Mouse (Mus musculus) T-helper 2 cell (primary cell): ENCODE data around the gene Arhgef3.

Experiments
- in situ Hi-C: fragments of 300-600 bp; cut with MboI, MseI; formaldehyde crosslinking; loops from one replicate; pipeline ENCODE4 v1.15.1; 2025; ENCODE audit warnings: high pct_unique_total_duplicates

Gene Arhgef3

GRCm38 (mm10) chr14:27401717-27402278, 287.1 kb downstream of the Arhgef3 start:
- in situ Hi-C loops, result loop anchor here (25.0 kb wide), 1 partner anchor 614 kb away; no protein-coding TSS in a partner anchor

DNA sequence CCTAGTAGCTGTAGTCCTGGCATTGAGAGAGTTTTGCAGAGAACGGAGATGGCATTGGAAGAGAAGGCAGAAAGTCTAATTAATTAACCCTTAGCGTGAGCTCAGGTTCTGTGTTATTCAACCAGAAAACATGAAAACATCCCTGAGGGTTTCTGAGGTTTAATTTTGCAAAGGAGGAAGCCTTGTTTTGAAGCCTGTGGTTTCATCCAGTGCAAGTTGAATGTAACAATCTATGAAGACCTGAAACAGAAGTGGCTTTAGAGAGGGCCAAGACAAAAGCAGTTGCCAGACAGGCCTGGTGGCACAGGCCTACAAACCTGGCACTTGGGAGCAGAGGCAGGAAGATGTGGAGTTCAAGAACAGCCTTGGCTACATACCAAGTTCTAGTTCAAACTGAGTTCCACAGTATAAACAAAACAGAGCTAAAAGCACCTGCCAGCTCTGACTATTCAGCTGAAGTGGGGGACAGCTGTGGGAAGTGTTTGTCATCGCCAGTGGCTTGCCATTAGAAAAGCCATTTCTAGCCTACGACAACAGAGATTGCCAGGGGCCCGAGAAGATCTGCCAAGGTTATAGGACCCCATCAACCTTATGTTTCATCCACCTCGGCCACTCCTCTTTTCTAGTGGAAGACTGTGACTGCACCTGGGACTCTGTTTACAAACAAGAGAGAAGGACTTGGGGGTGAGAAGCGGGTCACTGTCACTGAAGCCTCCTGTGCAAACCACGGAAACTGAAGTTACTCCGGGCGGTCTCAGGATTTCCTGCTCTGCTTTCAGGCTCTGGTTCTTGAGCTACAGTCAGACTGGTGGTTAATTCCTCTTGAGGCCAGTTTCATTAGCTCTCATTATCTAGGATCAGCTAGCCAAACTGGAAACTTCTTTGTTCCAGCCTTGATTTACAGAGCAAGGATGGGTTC, 287.9 kb downstream of the Arhgef3 start:
- in situ Hi-C loops, result loop anchor here (25.0 kb wide), 1 partner anchor 615 kb away; no protein-coding TSS in a partner anchor

- in situ Hi-C loops, result loop anchor here (5.0 to 25.0 kb wide), 2 partner anchors 38 to 618 kb away; no protein-coding TSS in a partner anchor
Measured at GRCm38 (mm10) chr14:27405452-27405851, 290.8 kb downstream of the Arhgef3 start.

DNA sequence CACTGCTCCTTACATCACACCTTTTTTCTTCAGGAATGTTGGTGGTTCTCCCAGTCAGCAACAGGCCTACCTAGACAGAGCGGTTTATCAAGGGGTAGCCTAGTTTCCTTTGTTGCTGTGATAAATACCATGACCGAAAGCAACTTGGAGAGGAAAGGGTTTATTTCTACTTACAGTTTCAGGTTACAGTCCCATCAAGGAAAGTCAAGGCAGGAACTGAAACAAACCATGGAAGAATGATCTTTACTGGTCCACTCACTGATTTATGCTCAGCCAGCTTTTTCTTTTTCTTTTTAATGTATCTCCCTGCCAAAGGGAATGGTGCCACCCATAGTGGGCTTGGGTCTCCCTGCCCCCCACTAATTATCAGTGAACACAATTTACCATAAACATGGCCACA, 291.2 kb downstream of the Arhgef3 start:
- in situ Hi-C loops, result loop anchor here (5.0 to 25.0 kb wide), 2 partner anchors 39 to 619 kb away; no protein-coding TSS in a partner anchor

DNA sequence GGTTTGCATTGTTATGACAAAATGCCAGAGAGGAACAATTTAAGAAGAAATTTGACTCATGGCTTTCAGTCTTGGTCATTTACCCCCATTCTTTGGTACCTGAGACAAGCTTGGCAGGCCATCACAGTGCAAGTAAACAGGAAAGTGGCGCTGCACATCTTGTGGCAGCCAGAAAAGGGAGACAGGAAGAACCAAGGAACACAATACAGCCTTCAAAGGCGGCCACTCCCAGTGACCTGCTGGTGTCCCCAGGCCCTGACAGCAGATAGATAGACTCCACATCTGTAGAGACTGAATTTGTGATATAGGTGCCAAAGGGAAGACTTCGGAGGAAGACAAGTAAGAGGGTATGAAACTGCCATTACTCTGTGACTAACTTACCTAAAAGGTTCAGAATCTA, 293.5 kb downstream of the Arhgef3 start:
- in situ Hi-C loops, result loop anchor here (5.0 to 25.0 kb wide), 2 partner anchors 41 to 621 kb away; no protein-coding TSS in a partner anchor

GRCm38 (mm10) chr14:27409662-27410061, 295.0 kb downstream of the Arhgef3 start:
- in situ Hi-C loops, result loop anchor here (5.0 to 25.0 kb wide), 4 partner anchors 42 to 622 kb away; no protein-coding TSS in a partner anchor

DNA sequence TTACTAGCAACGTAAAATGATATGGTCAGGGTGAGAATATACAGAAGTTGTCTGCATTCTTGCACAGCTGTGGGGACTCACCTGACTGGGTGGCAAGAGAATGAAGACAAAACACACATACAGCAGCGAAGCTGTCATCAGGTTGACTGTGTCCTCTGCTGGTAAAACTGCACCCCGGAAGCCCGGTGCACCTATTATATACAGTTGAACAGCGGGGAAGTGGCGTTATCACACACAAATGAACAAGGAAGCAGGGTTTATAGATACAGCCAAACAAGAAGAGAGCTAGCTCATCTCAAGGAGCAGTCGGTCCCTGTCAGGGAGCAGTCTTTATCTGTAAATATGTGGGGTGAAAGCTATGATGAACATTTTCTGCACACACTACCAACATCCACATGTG, 296.8 kb downstream of the Arhgef3 start:
- in situ Hi-C loops, result loop anchor here (10.0 to 25.0 kb wide), 3 partner anchors 157 to 624 kb away; no protein-coding TSS in a partner anchor

GRCm38 (mm10) chr14:27412699-27413098, 298.0 kb downstream of the Arhgef3 start:
- in situ Hi-C loops, result loop anchor here (10.0 to 25.0 kb wide), 3 partner anchors 158 to 625 kb away; no protein-coding TSS in a partner anchor

- in situ Hi-C loops, result loop anchor here (10.0 to 25.0 kb wide), 3 partner anchors 159 to 627 kb away; no protein-coding TSS in a partner anchor
Measured at GRCm38 (mm10) chr14:27413961-27414360, 299.3 kb downstream of the Arhgef3 start.

DNA sequence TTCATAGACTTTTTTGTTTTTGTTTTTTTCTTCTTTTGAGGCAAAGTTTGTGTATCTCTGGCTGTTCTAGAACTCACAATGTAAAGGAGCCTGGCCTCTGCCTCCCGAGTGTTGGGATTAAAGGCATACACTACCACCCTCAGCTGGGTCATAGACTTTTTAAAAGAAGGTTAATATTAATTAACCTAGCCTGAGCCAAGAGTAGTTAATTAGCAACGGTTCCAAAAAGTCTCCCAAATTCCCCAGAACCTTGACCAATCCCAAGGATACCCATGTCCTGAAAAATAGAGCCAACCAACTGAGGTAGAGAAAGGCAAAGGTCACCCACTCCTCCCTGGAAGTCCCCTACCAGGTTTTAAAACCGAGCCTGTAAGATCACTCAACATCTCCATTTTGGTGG, 306.1 kb downstream of the Arhgef3 start:
- in situ Hi-C loops, result loop anchor here (25.0 kb wide), 1 partner anchor 634 kb away; no protein-coding TSS in a partner anchor

GRCm38 (mm10) chr14:27422301-27422700, 307.6 kb downstream of the Arhgef3 start:
- in situ Hi-C loops, result loop anchor here (25.0 kb wide), 1 partner anchor 635 kb away; no protein-coding TSS in a partner anchor

- in situ Hi-C loops, result loop anchor here (5.0 kb wide), 1 partner anchor 91 kb away; no protein-coding TSS in a partner anchor
Measured at GRCm38 (mm10) chr14:27428573-27428972, 313.9 kb downstream of the Arhgef3 start, which contains the start of gene Fam208a. Gene Fam208a, plus strand, starts transcription at chr14:27428834.

- in situ Hi-C loops, result loop anchor here (5.0 kb wide), 1 partner anchor 92 kb away; no protein-coding TSS in a partner anchor
Measured at GRCm38 (mm10) chr14:27428973-27429711, 314.4 kb downstream of the Arhgef3 start.

GRCm38 (mm10) chr14:27430280-27430679, 315.6 kb downstream of the Arhgef3 start:
- in situ Hi-C loops, result no loop called here

DNA sequence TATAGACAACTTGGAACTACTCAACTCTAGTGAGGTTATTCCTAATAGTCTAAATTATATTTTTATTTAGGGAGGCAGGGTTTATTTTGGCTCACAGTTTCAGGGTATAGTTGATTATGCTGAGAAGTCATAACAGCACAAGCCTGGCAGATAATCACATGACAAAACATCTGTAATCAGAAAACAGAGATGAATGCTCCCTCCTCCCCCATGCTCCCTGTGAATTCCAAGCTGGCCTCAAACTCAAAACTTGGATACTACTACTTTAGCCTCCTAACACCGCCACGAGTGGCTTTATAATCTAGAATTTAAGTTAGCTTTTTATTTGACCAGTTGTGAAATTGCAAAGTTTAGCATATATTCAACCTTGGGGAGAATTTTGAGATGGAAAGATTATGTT, 317.4 kb downstream of the Arhgef3 start:
- in situ Hi-C loops, result no loop called here

DNA sequence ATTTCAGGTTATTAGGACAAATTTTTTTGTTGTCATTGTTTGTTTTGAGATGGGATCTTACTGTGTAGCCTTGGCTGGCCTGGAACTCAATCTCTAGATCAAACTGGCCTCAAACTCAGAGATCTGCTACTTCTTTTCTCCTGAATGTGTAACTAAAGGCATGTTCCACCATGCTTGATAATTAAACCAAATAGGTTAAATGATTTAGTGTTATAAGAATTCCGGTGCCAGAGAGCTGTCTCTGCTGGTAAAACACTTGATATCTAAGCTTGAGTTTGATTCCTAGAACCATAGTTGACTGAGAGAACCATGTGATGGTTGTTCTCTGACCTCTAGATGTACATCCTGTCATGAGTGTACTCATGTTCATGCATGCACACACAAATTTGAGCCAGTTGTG, 321.4 kb downstream of the Arhgef3 start:
- in situ Hi-C loops, result no loop called here

DNA sequence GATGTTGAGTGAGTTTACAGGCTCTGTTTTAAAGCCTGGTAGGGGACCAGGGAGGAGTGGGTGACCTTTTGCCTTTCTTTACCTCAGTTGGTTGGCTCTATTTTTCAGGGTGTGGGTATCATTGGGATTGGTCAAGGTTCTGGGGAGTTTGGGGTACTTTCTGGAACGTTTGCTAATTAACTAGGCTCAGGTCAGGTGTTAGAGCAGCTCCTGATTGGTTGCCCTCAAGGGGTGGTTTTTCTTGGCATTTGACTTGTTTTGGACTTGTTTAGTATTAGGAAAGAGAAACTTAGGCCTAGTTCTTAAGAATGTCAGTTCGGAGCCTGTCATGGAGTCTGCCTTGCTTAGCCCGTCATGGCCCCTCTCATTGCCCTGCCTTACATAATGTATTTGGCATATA, 322.1 kb downstream of the Arhgef3 start:
- in situ Hi-C loops, result no loop called here

DNA sequence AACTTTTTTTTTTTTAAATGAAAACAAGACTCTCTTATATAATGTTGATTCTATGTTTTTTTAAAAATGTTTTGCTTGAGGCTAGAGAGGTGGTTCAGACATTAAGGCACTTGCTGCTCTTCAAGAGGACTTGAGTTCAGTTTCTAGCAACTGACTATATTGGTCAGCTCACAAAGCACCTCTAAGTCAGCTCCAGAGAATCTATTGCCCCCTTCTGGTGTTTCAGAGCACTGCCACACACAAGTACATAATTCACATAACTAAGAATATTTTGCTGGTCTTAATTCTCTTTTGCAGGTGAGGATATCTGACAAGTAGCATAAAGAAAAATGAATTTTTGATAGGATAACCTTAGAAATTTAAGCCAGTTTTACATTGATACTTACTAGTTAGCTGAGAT, 326.2 kb downstream of the Arhgef3 start:
- in situ Hi-C loops, result no loop called here

DNA sequence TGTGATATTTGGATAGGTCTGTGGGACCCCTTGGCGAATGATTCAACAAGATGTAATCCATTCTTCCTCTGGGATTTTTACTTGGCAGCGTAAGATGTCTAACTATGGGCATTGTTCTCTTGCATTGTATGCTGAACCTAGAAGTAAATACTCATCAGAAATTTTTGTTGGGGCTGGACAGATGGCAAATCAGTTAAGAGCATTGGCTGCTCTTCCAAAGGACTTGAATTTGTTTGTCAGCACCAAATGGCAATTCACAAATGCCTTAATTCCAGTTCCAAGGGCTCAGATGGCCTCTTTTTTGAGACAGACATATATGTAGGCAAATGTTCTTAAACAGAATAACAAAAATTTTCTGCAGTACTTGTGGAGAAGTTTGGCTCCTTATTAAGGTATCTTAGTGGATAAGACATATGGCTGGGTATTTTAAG, 330.2 kb downstream of the Arhgef3 start:
- in situ Hi-C loops, result no loop called here

DNA sequence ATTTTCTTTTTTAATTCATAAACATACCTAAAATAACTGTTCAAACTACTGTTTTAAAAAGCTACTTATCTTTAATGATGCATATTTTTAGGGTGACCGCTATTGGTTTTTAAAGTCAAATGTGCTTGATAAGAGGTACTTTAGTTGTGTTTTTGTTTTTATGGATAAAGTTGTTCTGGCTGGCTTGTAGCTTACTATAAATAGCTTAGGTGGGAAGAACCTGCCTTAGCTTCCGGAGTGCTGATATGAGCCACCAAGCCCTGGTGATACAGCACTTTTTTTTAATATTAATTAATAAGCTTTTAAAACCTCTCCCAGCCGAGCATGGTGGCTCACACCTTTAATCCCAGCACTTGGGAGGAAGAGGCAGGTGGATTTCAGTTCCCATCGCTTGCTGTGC, 332.3 kb downstream of the Arhgef3 start:
- in situ Hi-C loops, result no loop called here
